Mouse (Mus musculus) adrenal gland, postnatal 36 days (tissue): ENCODE data around the gene Akap9. TPM values are rescaled to one million over a fixed set of nuclear protein-coding genes. Genes with fewer than 3 reads are reported as not detected.
"Not testable (repeated sequence)": the region's sequence is repeated elsewhere in the genome, so short reads cannot be mapped to it uniquely, and the experiment has no call there.

Source experiments
- DNase-seq, 2 experiments: peaks; one replicate each; pipeline ENCODE4 v3.0.0; 2021; ENCODE audit warnings: mixed read lengths in 1 of 2
- long read RNA-seq, 2 experiments: library from polyadenylated mRNA; stranded (forward); transcript quantifications; one replicate each; pipeline ENCODE4 v2.0.0; 2021; ENCODE audit warnings: borderline sequencing depth in 2 of 2
- total RNA-seq, 2 experiments: library from RNA; stranded (reverse); gene quantifications; 2 replicates each; pipeline ENCODE4 v1.2.3; 2021

Gene Akap9
- 10 to 100 TPM; 73.6 to 91.7 TPM for total RNA-seq
- long read RNA-seq, experiment 1, transcript Akap9-207 (8 exons, 2,010 nt) = major isoform, 13 of 40 reads
- long read RNA-seq, experiment 1, partial matches to known transcripts = 22 of 40 reads
- long read RNA-seq, experiment 1, other reads (novel, unspliced or antisense) = 5 of 40 reads
- long read RNA-seq, experiment 2, partial matches to known transcripts = 1 of 1 reads
- long read RNA-seq, experiment 2, other reads (novel, unspliced or antisense) = 0 of 1 reads

- peak; percentile 81 to 88 for DNase-seq
Measured at GRCm38 (mm10) chr5:3927801-3928689, at the start of gene Akap9. Gene Akap9, plus strand, starts transcription at chr5:3928054.

DNA sequence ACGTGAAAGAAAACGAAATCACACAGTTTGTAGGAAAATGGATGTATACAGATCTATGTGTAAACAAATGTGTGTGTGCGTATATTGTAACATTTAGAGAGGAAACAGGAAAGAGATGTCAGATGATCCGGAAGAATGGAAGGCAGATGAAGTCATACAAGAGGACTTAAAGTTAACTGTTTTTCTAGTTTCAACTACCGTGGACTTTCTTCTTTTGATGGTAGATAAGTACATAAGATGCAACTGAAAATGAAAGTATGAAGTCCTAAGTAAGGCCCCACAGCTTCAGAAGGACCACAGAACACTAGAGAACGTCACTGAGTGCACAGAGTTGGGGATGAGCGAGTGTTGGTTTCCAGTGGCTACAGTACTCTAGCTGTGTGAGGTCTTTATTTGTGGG is 41.0 kb upstream of the Akap9 start:
- not testable (repeated sequence) for DNase-seq

DNA sequence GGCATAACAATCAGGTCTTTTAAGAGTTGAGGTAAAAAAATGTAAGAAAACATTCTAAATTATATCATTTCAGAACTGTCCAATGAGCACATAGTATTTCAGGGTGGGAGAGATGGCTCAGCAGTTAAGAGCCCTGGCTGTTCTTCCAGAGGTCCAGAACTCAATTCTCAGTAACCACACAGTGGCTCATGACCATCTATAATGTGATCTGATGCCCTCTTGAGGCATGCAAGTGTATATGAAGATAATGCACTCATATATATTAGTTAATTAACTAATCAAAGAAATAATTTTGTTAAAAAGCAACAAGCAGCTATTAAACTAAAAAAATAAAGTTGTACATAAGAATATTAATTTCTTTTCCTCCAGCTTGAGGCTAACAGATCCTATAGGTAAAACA is 38.7 kb upstream of the Akap9 start:
- no peak for DNase-seq

DNA sequence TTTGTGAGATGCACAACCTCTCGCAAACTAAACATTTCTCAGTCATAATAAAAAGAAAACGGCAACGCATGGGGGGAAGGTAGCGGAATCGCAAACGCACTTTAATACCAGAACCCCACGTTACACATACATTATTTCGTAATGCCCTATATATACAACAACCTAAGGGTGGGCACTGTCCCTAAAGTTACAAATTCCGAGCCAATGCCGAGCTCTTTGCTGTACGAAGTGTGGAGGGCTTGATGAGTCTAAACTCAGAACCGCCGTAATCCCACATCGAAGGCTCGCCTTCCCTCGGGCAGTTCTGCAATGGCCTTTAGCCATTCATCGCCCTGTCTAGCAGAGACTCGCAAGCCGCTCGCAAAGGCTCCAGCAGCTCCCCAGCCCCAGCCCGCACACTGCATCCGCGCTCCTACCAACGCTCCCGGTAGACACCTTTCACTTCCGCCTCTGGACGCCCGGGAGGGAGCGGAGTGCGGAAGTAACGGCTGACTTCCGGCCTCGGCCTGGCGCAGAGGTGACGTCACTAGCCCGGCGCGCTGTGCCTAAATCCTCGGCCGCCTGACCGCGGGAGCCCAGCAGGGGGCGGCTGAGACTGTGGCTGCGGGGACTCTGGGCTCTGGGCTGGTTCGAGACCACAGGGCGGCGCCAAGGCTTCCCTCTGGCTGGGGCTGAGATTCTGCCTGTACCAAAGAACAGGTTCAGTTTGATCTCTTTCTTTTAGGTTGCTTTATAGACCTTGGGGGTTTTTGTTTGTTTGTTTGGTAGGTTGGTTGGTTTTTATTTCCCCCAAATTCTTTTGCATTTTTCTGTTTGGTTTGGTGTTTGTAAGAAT is 34.2 kb upstream of the Akap9 start, which contains the start of gene Mterf1a:
Gene Mterf1a, minus strand, starts transcription at position 475 of the 835 bp plus-strand sequence.
- peak; percentile 28 to 34 for DNase-seq

DNA sequence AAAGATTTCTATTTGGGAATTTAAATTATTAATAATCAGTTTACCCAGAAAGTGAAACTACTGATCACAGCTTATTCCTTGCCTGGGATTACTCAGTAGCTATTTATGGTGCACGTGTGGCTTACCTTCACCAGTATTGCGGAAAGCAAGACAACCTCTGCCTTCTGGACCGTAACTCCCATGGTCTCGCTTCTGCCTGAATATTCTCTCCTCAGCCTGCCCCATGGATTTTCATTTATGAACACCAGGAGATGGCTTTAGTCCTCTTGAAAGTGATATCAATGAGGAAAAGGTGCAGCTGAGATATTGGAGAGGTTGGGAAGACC is 33.6 kb upstream of the Akap9 start:
- DNase-seq = not testable (repeated sequence)

DNA sequence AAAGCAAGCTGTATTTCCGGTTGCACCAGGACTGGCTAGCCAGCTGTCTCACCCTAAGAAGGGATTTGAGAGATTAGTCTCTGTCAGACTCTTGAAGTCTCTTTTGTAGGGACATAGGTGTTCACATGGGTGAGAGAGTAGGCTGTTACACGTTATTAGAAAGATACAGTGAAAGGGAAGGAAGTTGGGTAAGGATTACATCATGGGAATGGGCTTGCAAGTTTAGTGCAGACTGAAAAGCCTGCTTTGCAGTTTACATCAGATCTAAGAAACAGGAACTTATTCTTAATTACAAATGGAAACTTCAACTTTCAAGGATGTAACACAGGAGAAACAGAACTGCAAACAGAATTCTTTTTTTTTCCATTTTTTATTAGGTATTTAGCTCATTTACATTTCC is 22.4 kb upstream of the Akap9 start:
- DNase-seq = no peak

DNA sequence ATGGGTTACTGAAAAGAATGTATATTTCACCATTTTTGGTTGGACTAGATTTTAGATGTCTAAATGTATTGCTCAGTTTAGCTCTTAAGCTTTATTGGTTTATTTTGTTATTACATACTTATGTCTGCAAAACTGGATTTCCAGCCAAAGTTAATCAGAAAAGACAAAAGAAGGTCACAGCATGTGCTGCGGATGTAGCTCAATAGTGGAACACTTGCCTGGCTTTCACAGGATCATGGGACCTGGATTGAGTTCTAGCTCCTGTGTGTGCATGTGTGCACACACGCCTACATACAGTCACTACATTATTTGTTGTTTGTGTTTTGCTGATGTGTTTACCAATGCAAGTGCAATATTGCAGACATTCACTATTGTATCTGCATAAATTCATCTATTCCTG is 5.5 kb upstream of the Akap9 start:
- no peak for DNase-seq

DNA sequence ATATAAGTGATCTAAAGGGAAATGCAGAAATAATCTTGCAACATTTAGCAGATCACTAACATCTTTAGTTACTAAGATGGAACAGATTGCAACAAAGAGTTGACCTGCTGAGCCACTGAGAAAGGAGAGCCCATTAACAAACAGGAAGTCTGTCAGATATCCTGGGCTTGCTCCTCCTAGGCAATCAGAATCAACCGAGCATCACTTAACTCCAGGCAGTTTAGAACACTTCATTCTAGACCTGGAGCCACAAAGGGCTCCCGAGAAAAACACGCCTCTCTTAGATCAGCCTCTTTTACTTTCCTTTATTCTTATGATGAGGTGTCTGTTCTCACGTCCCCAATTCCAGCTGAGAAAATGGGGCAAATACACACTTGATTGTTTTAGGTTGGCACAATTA is 1.2 kb upstream of the Akap9 start:
- no peak for DNase-seq

- DNase-seq = peak; percentile 30 to 47
Measured at GRCm38 (mm10) chr5:3928690-3929046, 814 bp downstream of the Akap9 start.

DNA sequence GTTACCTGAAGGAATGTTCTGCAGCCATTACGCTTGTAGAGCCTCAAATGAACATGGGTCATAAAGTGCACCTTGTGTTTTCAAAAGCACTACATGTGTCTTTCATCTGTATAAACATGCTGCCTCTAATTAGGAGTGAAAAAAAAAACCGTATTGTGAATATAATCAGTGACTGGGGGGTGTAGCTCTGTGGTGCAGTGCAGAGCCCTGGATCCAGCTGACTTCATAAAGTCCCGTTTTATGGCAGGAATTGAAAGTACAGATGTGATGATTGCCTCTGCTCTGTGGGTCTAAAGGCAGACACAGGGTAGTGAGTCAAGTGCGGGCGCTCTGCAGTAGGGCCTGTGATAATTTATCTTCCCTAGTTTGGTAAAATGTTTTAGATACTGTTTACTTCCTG is 2.9 kb downstream of the Akap9 start:
- DNase-seq = no peak

GRCm38 (mm10) chr5:3931636-3932035 is 3.8 kb downstream of the Akap9 start:
- no peak for DNase-seq

DNA sequence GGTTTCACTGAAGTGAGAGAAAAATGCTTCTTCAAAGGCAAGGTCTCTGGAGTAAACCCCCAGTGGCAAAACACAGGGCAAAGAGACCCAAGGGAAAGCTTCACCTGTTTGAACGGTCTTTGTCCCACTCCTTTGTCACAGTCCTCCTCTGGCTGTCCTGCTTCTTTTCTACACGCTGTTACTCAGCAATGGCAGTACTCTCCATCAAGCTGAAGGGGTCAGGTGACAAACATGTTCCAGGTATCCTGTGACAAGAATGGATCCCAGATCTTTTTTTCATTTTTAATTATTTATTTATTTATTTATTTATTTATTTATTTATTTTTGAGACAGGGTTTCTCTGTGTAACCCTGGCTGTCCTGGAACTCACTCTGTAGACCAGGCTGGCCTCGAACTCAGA is 5.7 kb downstream of the Akap9 start:
- DNase-seq = no peak

DNA sequence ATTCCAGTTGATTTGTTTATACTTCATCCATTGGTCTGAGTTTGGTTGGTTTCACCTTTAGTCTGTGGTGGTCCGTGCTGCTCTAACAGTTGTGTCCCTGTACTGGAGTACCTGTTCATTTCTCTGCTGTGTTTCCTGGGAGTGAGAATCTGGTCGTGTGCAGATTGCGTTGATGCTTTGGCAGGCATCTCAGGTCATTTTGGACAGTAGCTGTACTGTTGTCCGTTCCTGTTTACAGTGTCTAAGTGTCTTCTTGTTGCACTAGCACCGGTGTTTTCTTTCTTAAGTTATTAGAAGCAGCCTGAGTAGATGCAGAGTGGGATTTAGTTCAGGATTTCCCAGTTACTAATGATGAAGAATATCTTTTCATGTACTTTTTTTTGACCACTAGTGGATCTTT is 7.4 kb downstream of the Akap9 start:
- no peak for DNase-seq

DNA sequence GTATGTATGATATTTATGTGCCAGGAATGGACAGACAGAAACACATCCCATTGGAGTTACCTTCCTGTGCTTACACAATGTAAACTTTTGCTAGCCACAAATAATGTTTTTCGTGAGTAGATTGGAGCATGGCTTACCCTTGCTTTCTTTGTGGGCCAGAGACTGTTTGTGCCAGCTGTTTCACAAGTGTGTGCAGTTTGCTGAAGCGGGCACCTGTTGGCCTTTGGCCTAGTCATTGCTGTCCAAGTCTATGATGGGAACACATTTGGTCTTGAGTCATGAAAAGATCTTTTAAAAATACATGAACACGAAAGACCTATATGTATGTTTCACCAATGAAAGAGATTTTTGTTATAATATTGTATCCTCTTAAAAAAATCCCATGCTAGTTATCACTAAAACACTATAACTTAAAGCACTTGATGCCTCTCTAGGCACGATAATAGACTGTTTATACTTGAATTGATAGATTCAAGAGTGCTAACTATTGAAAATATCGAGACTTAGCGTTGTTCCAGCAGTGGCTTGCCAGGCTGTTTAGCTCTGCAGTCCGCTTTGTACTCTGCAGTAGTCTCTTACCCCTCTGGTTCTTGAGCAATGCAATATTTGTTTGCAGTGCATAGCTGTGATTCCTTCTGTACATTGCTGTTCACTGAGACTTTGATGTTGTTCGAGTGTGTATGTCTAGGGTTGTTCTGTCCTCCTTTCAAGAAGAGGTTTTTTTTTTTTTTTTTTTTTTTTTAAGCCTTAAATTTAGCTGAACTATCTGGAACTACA is 8.1 kb downstream of the Akap9 start:
- DNase-seq = peak; percentile 15 to 35

- DNase-seq = no peak
Measured at GRCm38 (mm10) chr5:3938905-3939304, 11.1 kb downstream of the Akap9 start.

DNA sequence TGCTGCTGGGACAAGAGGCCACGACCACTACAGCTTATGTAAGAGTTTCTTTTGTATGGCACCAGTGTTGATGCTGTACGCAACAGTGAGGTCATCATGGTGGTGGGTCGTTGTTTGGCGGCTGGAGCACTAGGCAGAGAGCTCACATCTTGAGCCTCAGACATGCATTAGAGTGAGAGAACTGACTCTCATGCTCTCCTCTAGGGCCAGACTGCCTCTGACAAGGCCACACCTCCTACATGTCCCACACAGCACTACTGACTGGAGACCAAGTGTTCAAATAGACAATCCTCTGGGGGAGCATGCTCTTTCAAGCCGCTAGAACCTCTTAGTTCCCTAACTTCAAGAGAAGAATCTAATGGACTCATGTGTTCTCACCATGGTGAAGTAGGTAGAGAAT is 11.5 kb downstream of the Akap9 start:
- DNase-seq = no peak

DNA sequence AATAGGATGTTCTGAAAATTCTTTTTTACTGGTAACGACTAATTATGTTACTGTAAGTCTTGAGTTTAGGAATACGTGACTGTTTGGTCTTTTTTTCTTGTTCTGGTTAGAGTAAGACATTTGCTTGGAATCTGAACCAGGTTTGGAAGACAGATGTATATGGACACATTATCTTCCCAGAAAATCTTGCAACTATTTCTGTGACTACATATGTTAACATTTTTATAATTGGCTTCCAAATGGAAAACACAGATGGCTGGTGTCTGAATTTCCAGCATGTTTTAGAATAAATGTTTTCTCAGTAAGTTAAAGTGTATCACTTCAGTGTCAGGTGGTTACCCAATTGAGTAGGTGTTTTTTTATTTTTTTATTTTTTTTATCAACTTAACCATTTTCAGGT is 13.4 kb downstream of the Akap9 start:
- no peak for DNase-seq

DNA sequence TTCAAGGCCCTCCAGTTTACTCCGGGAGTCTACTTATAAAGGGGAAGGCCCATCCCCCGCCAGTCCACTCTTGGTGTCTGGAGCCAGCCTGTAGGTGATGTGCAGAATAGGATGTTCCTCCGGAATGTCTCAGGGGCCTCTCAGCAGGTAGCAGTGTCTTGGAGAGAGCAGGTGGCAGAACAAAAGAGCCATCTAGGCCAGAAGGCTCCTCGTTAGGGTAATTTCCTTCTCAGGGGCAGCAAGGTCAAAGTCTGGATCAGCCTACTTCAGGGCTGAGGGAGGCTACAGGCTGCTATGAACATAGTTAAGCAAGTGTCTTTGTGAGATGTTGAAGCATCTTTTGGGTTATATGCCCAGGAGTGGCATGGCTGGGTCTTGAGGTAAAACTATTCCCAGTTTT is 15.3 kb downstream of the Akap9 start:
- not testable (repeated sequence) for DNase-seq

- no peak for DNase-seq
Measured at GRCm38 (mm10) chr5:3952498-3952897, 24.6 kb downstream of the Akap9 start.

GRCm38 (mm10) chr5:3954541-3954940 is 26.7 kb downstream of the Akap9 start:
- no peak for DNase-seq

DNA sequence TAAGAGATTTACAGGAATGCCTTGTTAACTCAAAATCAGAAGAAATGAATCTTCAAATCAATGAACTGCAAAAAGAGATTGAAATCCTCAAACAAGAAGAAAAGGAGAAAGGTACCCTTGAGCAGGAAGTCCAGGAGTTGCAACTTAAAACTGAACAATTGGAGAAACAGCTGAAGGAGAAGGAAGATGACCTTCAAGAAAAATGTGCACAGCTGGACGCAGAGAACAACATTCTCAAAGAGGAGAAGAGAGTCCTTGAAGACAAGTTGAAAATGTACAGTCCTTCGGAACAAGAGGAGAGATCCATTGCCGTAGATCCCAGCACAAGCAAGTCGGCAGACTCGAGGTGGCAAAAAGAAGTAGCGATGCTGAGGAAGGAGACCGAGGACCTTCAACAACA is 33.4 kb downstream of the Akap9 start:
- DNase-seq = no peak

- no peak for DNase-seq
Measured at GRCm38 (mm10) chr5:3968415-3968814, 40.6 kb downstream of the Akap9 start.
